Mouse (Mus musculus) layer of hippocampus, postnatal 10 days (tissue): ENCODE results near the gene Ptprk. TPM values are rescaled to one million over a fixed set of nuclear protein-coding genes. Genes with fewer than 3 reads are reported as not detected.

Experiments
- DNase-seq, 2 experiments: peaks; one replicate each; pipeline ENCODE4 v3.0.0; 2021; ENCODE audit warnings: low spot score in 2 of 2
- total RNA-seq, 2 experiments: library from RNA; stranded (reverse); gene quantifications; 2 replicates each; pipeline ENCODE4 v1.2.3; 2021

Ptprk gene
- total RNA-seq, 2 experiments from 2014 or later, result 53.6 to 56.5 TPM

- no peak for DNase-seq
Measured at GRCm38 (mm10) chr10:28184675-28185074, 110.1 kb downstream of the Ptprk start.

- DNase-seq, result no peak
Measured at GRCm38 (mm10) chr10:28185326-28185725, 110.7 kb downstream of the Ptprk start.

GRCm38 (mm10) chr10:28186018-28186800 lies 111.6 kb downstream of the Ptprk start:
- DNase-seq, result no peak

- DNase-seq, result no peak
Measured at GRCm38 (mm10) chr10:28191440-28191839, 116.8 kb downstream of the Ptprk start.

- no peak for DNase-seq
Measured at GRCm38 (mm10) chr10:28193630-28194029, 119.0 kb downstream of the Ptprk start.

- DNase-seq, result no peak
Measured at GRCm38 (mm10) chr10:28200609-28201008, 126.0 kb downstream of the Ptprk start.

- DNase-seq, result no peak
Measured at GRCm38 (mm10) chr10:28209394-28209793, 134.8 kb downstream of the Ptprk start.

GRCm38 (mm10) chr10:28212083-28212482 lies 137.5 kb downstream of the Ptprk start:
- no peak for DNase-seq

- no peak for DNase-seq
Measured at GRCm38 (mm10) chr10:28215153-28215552, 140.5 kb downstream of the Ptprk start.

- DNase-seq, result peak in 1 of 2 experiments; percentile 17
Measured at GRCm38 (mm10) chr10:28223602-28224001, 149.0 kb downstream of the Ptprk start.

- DNase-seq, result no peak
Measured at GRCm38 (mm10) chr10:28224376-28224775, 149.8 kb downstream of the Ptprk start.

- DNase-seq, result no peak
Measured at GRCm38 (mm10) chr10:28225536-28226075, 151.0 kb downstream of the Ptprk start.

GRCm38 (mm10) chr10:28227732-28228131 lies 153.1 kb downstream of the Ptprk start:
- no peak for DNase-seq

- DNase-seq, result no peak
Measured at GRCm38 (mm10) chr10:28228208-28228607, 153.6 kb downstream of the Ptprk start.

- no peak for DNase-seq
Measured at GRCm38 (mm10) chr10:28232273-28233167, 157.9 kb downstream of the Ptprk start.

- DNase-seq, result no peak
Measured at GRCm38 (mm10) chr10:28249047-28249446, 174.4 kb downstream of the Ptprk start.

GRCm38 (mm10) chr10:28251385-28251784 lies 176.8 kb downstream of the Ptprk start:
- DNase-seq, result no peak

- no peak for DNase-seq
Measured at GRCm38 (mm10) chr10:28260651-28261050, 186.0 kb downstream of the Ptprk start.

GRCm38 (mm10) chr10:28262159-28262558 lies 187.5 kb downstream of the Ptprk start:
- no peak for DNase-seq

GRCm38 (mm10) chr10:28263546-28263945 lies 188.9 kb downstream of the Ptprk start:
- DNase-seq, result no peak

GRCm38 (mm10) chr10:28270273-28270672 lies 195.7 kb downstream of the Ptprk start:
- DNase-seq, result no peak
